Mouse (Mus musculus): ENCODE measurements at regions not wholly inside any gene's neighbourhood (a gene's known extent, or its start where the extent isn't known, plus 50 kb on each side); places are given as distances from the start of the nearest gene placed in this dataset.

DNA sequence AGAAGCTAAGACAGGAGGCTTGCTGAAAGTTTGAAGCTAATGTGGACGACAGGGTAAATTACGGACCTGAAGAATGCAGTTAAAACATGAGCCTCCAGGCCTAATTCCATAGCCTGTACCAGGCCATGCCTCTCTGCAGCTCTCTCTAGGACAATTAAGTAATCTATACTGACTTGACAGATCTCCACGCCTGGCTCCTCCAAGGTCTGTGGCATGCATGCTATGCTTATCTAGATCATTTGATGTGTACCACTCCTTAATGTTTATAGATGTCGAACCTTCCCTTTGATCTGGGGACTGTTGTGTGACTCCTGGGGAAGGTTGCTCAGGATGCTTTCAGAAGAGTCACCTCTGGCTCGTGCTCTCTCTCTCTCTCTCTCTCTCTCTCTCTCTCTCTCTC, 62.2 kb upstream of the Cd55 start:
- DNase-seq (ENCODE audit: low spot score in 2 of 2) = no peak

GRCm38 (mm10) chr1:130517868-130518267, 55.3 kb upstream of the Cd55 start:
- DNase-seq (ENCODE audit: low spot score in 2 of 2) = no peak

DNA sequence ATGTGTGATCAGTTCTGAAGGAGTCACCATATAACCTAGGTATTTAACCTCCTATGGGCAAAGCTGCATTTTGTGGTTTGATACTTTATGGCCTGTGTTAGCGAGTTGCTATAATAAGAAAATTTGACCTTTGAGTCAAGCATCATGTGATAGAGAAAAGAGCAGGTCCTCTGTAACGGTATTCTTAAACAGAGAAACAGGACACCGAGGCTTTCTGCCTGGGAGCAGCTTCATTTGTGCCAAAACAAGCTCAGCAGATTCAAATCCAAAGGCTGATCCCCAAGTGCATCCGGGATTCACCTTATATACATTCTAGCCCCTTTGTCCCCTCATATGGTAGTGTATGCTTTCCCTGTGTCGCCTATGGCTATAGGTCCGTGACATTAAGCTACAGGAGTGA, 54.1 kb upstream of the Cd55 start:
- peak; percentile 16 to 38 for DNase-seq (ENCODE audit: low spot score in 2 of 2)

DNA sequence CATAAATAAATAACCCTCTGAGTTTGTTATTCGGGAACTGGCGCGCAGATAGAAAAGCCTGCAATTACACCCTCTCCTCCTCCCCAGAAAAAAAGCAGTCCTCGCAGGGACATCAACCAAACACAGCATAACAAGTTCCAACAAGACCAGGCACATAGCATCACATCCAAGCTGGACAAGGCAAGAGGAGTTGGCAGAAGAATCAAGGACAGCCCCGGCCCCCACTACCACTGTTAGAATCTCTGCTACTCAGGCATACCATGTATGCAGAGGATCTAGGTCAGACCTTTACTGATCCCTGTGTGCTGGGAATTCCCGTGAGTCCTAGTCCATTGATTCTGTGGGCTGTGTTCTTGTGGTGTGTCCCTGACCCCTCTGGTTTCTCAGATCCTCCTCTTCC, 52.8 kb upstream of the Cd55 start:
- DNase-seq (ENCODE audit: low spot score in 2 of 2) = no peak

- DNase-seq (ENCODE audit: low spot score in 2 of 2) = no peak
These were observed 50.9 kb upstream of the Cd55 start for GRCm38 (mm10) chr1:130513482-130513881.

- no peak for DNase-seq (ENCODE audit: low spot score in 2 of 2)
These were observed 50.4 kb upstream of the Cd55 start for GRCm38 (mm10) chr1:130512798-130513405.

Measured in gastrocnemius, adult 8-10 months (tissue).